Mouse (Mus musculus) lung, postnatal 36 days (tissue): ENCODE data around the gene Scn10a.
A peak's percentile ranks its signal among the peaks of the same experiment; 100 is the strongest.

Experiments
- DNase-seq: peaks from one replicate; pipeline ENCODE4 v3.0.0; 2022; ENCODE audit warnings: mixed read lengths

The Scn10a gene

GRCm38 (mm10) chr9:119574366-119574765, 144.8 kb downstream of the Scn10a start:
- DNase-seq = no peak

- no peak for DNase-seq
These were observed 146.1 kb downstream of the Scn10a start for GRCm38 (mm10) chr9:119573009-119573408.

GRCm38 (mm10) chr9:119571411-119571888, 147.7 kb downstream of the Scn10a start:
- DNase-seq = no peak

GRCm38 (mm10) chr9:119570652-119571051, 148.5 kb downstream of the Scn10a start:
- DNase-seq = no peak

GRCm38 (mm10) chr9:119568732-119569131, 150.4 kb downstream of the Scn10a start:
- peak; percentile 9 for DNase-seq

- DNase-seq = no peak
These were observed 151.3 kb downstream of the Scn10a start for GRCm38 (mm10) chr9:119567800-119568199.

GRCm38 (mm10) chr9:119566214-119566613, 152.9 kb downstream of the Scn10a start:
- peak; percentile 49 for DNase-seq

GRCm38 (mm10) chr9:119564803-119565202, 154.3 kb downstream of the Scn10a start:
- DNase-seq = no peak

DNA sequence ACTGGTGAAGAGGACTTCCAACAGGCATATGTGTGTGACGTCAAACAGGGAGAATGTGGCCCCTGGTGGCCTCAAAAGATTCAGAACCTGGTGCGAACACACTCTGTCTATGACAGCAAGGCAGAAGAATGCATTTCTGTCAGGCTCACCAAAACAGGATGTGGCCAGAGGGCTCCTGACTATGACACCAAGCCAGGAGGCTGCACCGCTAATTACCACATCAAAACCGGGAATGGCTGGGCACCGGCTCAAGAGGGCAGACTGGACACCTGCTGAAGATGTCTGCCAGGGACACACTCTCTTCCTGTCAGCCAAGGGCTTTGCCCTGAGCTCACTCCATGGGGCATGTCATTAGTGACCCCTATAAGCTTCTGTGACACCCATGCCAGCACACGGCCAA, 155.5 kb downstream of the Scn10a start:
- no peak for DNase-seq

DNA sequence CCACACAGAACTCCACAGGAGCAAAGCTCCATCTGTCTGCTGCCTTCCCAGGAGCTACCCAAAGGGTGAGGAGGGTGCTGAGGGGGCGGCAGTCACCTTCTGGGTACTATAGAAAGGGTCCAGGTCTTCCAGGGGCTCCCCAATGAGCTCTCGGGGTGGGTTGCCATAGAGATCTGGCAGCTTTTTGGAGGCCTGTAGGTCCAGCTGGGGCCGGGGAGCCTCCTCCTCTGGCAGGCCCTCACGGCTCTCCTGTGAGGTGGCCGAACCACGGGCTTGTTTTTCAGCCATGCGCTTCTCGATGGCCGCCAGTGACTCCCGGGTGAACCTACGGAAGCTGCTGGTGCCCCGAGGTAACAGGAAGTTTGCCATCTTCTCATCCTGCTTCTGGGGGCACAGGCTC, 156.9 kb downstream of the Scn10a start:
- no peak for DNase-seq

DNA sequence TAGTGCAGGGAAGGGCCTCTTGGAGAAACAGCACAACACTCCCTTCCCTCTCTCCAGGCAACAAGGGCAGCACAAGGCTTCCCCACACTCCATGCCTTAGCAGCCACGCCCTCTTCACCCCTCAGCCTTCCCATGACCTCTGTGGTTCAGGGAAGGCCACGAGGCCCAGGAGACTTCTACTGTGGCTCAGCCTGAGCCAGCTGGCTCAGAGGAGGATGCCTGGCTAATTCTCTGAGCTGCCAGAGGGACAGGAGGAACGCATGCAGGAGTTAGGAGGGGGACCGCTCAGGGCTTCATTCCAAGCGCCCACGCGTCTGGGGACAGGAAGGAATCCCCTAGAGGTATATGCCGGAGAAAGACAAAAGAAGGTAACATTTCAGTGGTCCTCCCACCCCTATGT, 157.4 kb downstream of the Scn10a start:
- DNase-seq = peak; percentile 15

DNA sequence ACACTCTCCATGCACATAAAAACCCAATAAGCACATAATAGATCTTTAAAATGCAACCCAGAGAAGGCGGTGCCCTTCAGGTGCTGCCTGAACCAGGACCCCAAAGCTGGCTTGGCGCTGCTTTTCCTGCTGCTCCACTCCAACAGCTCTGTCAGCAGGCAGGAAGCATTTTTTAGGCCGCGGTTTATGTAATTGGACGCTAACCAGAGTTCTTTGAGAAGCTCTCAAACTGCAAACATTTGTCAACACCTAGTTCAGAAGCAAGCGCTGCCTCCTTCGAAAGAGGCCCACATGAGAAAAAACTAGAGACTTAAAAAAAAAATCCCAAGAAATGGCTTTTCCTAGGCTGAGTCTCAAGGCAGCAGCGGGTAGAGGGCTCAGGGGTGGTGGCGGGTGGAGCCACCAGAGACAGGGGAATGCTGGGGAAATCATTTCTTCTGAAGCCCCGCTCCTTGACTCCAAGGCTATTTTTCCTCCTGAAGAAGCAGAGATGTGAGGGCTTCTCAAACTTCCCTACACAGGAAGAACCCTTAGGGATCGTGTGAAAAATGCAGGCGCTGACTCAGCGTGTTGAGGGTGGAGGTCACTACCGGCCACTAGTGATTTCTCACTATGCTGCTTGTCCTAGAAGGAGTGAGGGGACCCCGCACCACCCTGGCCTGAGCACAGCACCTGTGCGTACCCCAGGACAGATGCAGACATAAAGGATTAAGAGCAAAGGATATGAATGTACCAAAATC, 159.4 kb downstream of the Scn10a start:
- DNase-seq = peak; percentile 39
